Mouse (Mus musculus) urinary bladder, adult 2 months (tissue): ENCODE data around the gene Rragd. TPM values are rescaled to one million over a fixed set of nuclear protein-coding genes. Genes with fewer than 3 reads are reported as not detected.

ENCODE experiments used
- DNase-seq: peaks from one replicate; pipeline ENCODE4 v3.0.0; 2022; ENCODE audit warnings: low spot score
- polyA plus RNA-seq: library from polyadenylated mRNA; depleted of rRNA; stranded (reverse); fragments of >200 nt; gene quantifications from 2 replicates; pipeline ENCODE4 v1.2.3, GENCODE M21; 2012; rRNA removed

The Rragd gene
- polyA plus RNA-seq, 1 experiment = 1.8 TPM

DNA sequence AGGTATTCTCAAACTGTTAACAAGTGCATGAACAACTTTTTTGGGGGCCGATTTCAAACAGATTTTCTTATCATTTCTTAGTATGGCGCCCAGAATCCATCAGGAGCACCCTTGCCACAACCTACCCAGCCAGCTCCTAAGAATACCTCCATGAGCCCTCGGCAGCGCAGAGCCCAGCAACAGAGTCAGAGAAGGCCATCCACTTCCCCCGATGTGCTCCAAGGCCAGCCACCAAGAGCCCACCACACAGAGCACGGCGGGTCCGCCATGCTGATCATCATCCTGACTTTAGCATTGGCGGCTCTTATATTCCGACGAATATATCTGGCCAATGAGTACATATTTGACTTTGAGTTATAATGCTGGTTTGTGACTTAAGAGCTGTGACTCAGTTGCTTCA, 66.8 kb downstream of the Rragd start:
- DNase-seq = no peak

DNA sequence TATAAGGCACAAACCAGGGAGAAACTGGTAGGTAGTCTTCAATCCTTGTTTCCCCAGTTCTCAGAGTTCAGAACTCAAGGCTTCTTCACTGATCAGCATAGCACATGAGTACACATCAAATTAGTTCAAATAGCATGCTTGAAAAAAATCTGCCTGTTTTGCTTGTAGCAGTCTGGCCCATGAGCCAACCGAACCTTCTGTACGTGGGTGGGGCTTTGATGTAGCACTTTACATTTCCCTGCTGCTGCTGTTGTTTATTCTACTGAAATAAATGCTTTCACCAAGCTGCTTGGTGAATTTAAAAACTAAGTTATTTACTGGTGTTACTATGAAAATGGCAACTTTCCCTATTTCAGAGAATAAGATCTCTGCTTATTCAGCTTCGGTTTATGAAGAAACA, 69.2 kb downstream of the Rragd start:
- no peak for DNase-seq

DNA sequence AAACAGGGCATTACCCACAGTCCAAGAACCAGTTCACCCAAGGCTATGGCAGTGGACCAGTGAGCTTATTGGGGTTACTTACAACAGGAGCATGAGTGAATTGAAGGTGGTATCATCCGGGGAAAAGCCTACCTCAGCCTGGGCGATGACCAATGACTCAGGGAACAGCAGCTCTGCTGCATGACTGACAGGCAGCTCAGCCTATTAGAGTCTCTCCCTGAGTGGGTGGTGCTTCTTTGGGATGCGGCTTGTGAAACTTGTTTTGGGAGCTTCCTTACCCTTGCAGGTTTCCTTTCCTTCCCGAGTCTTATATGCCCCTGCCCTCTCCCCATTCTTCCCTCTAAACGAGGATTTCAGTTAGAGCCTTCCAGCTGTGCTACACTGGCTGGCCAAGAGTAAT, 69.8 kb downstream of the Rragd start:
- DNase-seq = no peak

DNA sequence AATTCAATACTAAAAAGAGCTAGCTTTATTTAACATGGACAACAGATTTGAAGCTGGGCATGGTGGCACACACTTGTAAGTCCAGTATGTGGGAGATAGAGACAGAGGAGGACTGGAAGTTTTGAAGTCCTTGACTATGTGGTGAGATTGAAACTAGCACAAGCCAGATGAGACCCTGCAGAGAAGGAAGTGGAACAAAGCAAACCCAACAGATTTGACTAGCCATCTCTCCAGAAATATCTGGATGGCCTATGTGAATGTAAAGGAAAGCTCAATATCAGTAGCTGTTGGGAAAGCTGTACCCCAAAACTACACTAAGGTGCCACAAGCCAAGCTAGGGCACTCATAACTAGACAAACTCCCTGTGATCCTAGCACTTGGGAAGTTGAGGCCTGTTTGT, 71.6 kb downstream of the Rragd start:
- DNase-seq = no peak

DNA sequence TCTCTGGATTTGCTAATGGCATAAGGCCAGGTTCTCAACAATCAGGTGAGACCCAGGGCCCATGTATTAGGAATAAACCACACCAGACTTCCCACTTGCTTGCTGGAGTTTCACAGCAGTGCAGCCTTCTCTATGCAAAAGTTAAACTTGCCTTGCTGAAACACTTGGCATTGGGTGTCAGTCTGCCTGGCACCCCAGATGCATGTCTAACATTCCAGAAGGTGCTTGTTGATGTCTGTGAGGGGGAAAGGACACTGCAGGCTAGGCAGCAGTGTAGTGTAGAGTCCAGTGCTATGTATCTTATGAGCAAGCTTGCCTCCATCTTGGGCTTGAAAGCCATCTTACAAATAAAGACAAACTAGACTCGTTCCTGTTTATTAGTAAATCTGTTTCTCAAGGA, 73.5 kb downstream of the Rragd start:
- no peak for DNase-seq

DNA sequence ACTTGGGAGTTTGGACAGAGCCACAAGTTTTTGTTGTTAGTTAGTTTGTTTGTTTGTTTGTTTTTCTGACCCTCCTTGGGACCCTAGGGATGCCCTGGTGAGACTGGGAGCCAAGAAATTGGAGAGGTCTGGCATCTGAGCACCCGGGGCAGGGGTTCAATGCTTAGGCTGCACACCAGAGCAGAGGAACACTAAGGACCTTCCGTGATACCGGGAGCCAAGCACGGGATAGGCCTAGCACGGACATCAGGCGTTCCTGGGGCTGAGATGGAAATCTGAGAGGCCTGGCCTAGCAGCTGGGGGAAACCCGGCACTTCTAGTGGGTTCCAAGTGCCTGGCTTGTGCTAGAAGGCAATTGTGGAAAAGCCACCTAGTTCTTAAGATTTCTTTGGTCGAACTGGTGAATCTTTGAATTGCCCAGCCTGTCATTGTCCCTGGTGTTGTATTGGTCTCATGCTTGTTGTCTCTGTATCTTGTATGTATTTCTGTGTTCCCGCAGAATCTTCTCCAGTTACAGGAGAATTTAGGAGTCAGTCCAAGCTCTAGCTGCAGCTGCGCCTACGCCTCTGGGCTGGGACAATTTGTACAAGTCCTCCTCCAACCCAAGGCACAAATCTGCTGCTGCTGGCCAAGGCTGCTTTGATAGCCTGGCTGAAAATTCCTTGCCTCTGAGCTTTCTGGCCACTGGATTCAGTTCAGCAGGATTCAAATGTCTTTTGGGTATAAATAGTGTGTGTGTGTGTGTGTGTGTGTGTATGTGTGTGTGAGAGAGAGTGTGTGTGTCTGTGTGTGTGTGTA, 75.3 kb downstream of the Rragd start:
- no peak for DNase-seq

DNA sequence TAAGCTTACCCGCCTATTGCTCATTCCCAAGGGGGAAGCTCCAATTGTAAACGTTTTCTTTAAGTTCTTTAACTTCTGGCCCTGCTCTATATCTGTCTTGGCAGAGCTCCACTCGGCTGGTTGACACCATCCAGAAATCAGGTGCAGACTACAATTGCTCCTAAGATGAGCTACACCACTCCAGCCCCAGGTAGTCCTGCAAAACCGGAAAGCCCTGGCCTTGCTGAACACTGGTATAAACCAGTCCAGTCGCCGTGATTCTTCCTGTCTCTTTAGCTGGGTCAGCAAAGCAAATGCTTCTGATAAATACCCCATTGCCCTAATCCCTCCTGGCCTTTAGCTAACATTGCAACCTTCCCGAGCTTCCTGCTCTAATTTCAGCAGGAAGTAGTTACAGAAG, 78.3 kb downstream of the Rragd start:
- no peak for DNase-seq

DNA sequence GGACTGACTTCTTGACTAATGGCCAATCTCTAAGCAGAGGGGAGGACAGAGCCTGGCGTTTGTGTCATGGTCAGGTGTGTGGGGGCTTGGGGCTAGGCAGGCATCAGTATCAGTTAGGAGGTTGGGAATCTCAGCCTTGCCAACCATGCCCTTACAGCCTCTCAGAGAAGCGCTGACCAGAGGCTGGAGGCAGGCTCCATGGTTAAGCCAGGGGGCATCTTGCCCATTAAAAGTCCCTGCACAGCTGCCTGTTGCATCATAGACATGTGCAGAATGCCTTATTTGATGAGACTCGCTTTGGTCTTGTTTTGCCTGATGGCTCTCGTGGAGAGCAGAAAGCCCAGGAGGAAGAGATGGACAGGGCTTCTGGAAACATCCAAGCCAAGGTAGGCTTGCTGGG, 80.1 kb downstream of the Rragd start, which contains the start of gene Gabrr2:
Gabrr2 (plus strand) TSS at position 19 of the 400 bp plus-strand sequence.
- DNase-seq = no peak

DNA sequence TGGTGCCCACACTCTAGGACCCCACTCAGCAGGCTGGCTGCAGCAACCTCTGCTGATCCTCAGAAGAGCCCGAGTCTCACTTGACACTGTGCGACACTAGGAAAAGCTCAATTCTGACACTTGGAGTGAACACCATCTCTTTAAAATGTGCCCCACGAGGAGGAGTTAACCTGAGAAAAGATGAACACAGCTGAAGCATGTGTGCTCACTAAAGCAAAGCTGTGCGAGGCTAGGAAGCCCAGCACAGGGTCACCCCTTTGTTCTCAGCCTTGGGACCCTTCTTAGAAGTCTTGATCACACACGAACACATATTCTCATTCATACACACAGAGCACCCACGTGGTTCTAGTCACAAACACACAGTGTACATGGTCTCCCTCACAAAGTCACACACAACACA, 82.1 kb downstream of the Rragd start:
- DNase-seq = no peak

DNA sequence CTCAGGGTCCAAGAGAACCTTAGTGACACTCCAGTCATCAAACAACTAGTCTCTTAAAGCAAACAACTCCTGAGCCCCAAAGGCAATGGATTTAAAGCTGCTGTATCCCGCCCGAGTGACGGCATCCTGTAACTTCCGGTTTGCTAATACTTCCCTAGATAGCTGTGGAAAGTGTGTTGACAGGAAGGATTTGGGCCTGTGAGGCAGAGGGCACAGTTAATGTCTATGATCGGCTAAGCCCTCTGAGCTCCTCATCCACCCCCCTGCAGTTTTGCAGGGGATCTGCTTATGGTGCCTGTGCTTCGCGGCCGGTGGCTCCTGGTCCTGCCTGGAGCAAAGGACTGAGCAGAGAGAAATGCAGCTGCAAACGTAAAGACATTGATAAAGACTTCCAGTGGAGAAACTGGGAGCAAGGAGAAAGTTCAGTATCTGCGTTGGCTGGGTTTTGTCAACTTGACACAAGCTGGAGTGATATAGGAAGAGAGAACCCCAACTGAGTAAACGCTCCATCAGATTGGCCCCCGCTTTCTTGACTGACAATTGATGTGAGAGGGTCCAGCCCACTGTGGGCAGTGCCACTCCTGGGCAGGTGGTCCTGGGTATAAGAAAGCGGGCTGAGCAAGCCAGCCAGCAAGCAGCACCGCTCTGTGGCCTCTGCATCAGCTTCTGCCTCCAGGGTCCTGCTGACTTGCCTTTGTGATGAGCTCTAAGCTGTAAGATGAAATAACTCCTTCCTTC, 83.6 kb downstream of the Rragd start:
- DNase-seq = no peak

DNA sequence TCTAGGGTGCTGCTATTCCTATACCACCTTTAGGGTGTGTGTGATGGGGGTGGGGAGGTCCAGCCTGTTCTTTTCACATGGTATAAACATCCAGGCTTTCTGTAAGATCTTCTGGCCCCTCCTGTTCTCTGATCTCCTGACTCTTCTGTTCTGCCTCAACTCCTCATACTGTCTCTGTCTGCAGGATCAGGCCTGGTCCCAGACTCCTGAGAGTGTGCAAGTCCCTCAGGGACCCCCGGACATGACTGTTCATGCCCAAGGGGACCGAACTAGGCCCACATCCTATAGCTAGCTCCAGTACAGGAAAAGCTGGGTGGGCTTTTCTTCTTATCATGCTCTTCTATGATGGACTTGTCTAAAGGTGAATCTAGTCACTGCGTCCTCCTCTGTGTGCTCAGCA, 84.5 kb downstream of the Rragd start:
- DNase-seq = no peak

DNA sequence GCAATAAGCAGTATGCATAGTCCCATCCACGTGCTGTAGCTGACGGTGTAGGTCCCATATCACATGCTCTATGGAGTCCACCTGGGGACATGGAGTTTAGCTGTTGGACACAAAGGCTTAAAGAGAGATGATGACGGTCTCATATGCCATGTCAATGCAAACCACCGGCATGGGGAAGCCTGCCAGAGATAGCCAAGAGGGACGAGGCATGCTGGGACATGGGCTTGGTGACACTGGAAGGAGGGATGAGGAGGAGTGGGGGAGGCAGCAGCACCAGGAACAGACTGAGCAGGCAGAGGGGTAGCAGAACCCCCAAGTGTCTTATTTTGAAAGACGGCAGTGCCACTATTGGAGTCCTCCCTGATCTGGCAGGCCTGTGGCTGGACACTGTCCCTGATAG, 85.0 kb downstream of the Rragd start:
- no peak for DNase-seq

DNA sequence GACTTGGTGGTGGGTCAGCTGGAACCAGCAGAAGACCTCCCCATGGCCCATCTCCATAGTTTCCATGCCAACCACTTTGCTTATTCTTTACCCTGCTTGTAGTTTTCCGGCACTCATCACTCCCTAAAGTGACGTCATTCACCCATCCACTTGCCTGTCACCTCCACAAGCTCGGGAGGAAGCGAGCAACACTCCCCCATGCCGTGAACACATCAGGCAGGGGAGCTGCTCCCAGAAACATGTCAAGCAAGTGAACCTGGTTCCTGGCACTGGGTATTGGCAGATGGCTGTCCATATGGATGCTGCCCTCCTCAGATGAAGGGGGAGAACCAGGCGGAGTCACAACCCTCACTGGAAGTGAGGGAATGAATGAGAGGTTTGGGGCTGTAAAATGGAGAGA, 86.1 kb downstream of the Rragd start:
- no peak for DNase-seq

DNA sequence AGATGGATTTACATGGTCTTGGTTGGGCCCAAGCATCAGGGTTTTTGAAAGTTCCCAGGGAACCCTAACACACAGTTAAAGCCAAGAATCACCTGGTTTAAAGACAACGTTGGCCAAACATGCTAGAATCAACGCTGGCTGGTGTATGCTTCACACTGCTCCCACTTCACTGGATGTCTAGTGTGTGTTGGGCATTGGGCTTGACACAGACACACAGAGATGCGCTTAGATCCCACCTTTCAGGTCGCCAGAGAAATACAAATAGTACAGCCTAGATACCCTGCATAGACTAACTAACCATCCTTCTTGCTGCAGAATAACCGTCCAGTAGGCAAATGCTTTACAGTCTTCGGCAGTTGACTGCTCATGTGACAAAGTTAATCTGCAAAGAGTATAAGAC, 87.5 kb downstream of the Rragd start:
- DNase-seq = no peak

DNA sequence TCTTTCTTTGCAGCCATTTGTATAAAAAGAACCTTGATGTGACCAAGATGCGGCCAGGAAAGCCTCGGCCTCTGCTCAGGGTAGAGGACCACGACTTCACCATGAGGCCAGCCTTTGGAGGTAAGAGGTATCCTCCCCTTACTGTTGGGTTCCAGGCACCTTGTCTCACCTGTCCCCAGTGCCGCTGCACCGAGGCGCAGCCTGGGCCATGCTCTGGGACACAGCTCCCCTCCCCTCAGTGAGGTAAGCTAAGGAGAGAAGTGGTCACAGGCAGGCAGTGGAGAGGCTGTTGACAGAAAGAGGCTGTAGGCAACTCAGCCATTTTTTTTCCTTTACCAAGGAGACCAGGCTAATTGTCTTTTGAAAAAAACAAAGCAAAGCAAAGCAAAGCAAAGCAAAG, 88.5 kb downstream of the Rragd start:
- no peak for DNase-seq

Other genes with a start within 250 kb of the Rragd start
- gene Lyrm2, start 182.8 kb upstream of the Rragd start, polyA plus RNA-seq = 59.9 and 79.3 TPM in 2 replicates
- gene Ankrd6, start 32.2 kb upstream of the Rragd start, polyA plus RNA-seq = 0.96 and 1.8 TPM in 2 replicates
- 28.5 and 32.6 TPM in 2 replicates for gene Ube2j1, start 48.4 kb downstream of the Rragd start, polyA plus RNA-seq
- 0.07 and 0.17 TPM in 2 replicates for gene Gabrr2, start 80.0 kb downstream of the Rragd start, polyA plus RNA-seq
- 0.10 TPM in 1 of 2 replicates, not detected in the other for gene Gabrr1, start 149.5 kb downstream of the Rragd start, polyA plus RNA-seq
- gene Pm20d2, start 206.7 kb downstream of the Rragd start, polyA plus RNA-seq = 2.1 and 2.2 TPM in 2 replicates
- gene Srsf12, start 226.0 kb downstream of the Rragd start, polyA plus RNA-seq = 0.04 and 0.18 TPM in 2 replicates